Mouse (Mus musculus) naive thymus-derived CD4-positive, alpha-beta T cell, adult 2 months (primary cell): Measurements from ENCODE around the gene Prodh2.
"Not testable (repeated sequence)": the region's sequence is repeated elsewhere in the genome, so short reads cannot be mapped to it uniquely, and the experiment has no call there.

Experiments used
- DNase-seq: peaks from one replicate; pipeline ENCODE4 v3.0.0-alpha.2; 2011; ENCODE audit warnings: low read depth

Gene Prodh2

DNA sequence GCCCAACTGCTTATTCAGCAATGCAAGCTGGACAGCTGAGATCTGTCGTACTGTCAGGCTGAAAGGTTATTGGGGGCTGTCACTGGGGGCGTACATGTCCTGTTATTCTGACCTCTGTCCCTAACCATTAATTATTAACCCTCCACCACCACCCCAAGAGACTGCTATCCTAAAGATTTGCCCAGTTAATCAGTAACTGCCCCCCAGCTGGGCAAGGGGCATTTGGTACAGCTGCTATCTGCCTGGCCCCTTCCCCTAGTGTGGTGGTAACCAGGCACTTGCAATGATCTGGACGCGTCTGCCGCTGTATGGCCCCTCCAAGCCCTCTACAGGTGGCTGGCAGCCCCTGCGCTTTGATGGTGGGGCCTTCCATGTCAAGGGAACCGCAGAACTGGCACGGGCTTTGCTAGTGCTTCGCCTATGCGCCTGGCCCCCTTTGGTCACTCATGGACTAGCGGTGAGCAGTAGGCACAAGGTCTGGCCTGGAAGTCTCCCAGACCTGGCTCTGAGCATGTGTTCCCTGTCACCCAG is at the start of gene Prodh2:
TSS of gene Prodh2 (plus strand) at position 222 of the 531 bp plus-strand sequence.
- no peak for DNase-seq

- peak; percentile 52 for DNase-seq
Observed at GRCm38 (mm10) chr7:30443696-30444095, 49.7 kb upstream of the Prodh2 start.

DNA sequence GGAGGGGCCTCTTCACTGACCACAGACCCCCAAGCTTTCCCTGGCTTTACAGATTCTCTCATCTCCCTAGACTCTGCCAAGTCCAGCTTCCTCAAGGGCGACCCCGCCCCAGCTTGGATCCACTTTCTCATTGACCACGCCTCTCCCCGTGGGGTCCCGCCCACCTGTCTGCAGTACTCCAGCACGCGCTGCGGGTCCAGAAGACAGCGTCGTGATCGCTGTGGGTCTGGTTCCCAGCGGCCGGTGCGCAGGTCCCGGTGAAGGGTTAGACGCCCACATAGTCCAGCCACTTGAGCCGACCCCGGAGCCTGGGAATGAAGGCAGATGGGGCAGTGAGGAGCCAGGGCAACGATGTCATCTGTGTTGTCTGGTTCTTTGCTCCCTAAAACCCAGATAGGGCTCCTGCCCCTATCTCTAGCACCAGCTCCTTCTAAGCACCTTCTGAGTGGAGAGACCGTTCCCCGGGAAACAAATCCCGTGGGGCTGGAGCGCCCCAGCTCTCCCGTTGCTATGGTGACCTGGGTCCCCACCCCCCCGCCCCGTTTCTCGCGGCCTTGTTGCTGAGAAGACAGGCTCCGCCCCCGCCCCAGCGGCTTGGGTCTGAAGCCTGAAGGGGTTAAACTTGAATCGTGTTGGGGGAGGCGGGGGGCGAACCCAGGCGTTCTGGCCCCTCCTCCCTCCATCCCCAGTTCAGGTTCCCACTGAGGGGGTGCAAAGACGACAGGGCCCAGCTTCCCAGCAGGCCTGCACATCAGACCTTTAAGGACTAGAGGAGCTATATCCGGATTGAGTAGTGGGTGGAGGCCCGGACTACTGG is 49.1 kb upstream of the Prodh2 start:
- peak; percentile 62 for DNase-seq

- peak; percentile 71 for DNase-seq
Observed at GRCm38 (mm10) chr7:30444971-30445751, 48.3 kb upstream of the Prodh2 start, which contains the start of gene Aplp1. Aplp1 (minus strand) TSS chr7:30445535.

- no peak for DNase-seq
Observed at GRCm38 (mm10) chr7:30450241-30450640, 43.2 kb upstream of the Prodh2 start.

DNA sequence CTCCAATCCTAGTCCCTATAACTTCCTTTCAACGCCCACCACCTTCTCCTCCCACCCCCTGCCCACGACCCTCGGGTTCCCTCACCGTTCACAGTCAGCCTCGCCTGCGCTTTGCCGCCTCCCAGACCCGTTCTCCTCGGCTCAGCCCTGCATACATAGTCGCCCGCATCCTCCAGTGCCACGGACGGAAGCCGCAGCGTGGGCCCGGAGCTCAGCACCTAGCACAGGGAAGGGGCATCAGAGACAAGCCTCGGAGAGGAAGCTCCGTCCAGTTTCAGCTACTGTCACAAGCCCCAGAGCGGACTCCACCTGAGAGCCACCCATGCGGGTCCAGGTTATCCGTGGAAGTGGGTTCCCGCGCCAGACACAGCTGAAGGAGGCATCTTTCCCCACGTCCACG is 40.1 kb upstream of the Prodh2 start:
- peak; percentile 46 for DNase-seq

DNA sequence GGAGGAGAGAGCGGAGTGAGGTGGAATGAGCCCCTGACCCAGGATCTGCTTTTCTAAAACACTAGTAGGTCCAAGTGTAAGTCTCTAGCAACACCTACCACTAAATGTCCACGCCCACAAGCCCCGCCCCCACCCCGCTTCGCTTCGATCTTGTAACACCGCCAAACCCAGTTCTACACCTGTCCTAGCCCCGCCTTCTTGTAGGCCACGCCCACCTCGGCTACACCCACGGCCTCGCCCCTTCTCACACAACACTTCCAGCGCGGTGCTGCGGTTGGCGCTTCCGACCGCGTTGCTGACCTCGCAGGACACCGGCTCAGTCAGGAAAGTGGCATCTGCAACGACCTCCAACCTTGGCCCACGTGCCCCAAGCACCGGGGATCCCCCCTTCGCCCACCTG is 39.7 kb upstream of the Prodh2 start:
- DNase-seq, result peak; percentile 76

GRCm38 (mm10) chr7:30454259-30454658 is 39.2 kb upstream of the Prodh2 start:
- DNase-seq, result no peak

GRCm38 (mm10) chr7:30456487-30456886 is 36.9 kb upstream of the Prodh2 start:
- DNase-seq, result no peak

DNA sequence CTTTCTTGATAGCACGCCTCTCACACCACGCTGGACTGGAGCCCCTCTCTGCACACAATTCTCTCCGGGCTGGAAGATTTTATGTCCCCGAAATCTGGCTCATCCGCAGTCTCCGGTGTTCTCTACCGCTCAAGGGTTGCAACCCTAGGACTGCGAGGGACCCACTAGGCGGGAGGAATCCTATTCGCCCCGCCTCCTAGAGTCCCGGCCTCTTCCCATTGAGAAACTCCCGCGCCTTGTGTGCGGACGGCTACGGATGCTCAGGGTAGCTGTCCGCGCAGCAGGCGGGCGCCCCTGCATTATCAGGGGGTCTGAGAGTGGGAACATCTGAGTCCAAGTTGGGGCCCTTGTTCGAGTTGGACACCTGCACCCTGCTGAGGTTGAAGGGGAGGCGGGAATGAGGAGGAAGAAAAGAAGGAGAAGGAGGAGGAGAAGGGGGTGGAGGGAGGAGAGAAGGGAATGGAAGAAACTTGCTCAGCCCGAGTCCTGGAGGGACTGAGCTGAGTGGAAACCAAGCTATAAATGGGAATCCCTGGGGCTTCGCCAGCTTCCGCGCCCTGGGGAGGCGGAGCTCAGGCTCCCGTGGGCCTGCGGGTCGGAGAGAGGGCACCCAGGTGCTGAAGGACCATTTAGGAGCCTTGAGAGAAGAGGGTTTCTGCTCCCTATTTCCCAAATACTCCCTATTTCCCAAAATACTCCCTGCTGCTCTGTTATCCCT is 36.4 kb upstream of the Prodh2 start:
- no peak for DNase-seq

- DNase-seq, result no peak
Observed at GRCm38 (mm10) chr7:30457629-30458330, 35.6 kb upstream of the Prodh2 start, which contains the start of the genes Kirrel2 and Nphs1. Kirrel2 (minus strand) TSS chr7:30457690. Nphs1 (plus strand) TSS chr7:30458315.

- no peak for DNase-seq
Observed at GRCm38 (mm10) chr7:30459484-30459883, 33.9 kb upstream of the Prodh2 start.

- DNase-seq, result no peak
Observed at GRCm38 (mm10) chr7:30463568-30463967, 29.9 kb upstream of the Prodh2 start.

GRCm38 (mm10) chr7:30463996-30464395 is 29.4 kb upstream of the Prodh2 start:
- no peak for DNase-seq

GRCm38 (mm10) chr7:30464816-30465300 is 28.6 kb upstream of the Prodh2 start:
- no peak for DNase-seq

- peak; percentile 63 for DNase-seq
Observed at GRCm38 (mm10) chr7:30472411-30472810, 21.0 kb upstream of the Prodh2 start.

- DNase-seq, result no peak
Observed at GRCm38 (mm10) chr7:30474999-30475398, 18.4 kb upstream of the Prodh2 start.

- not testable (repeated sequence) for DNase-seq
Observed at GRCm38 (mm10) chr7:30476136-30476535, 17.3 kb upstream of the Prodh2 start.

GRCm38 (mm10) chr7:30477415-30478381 is 15.7 kb upstream of the Prodh2 start:
- no peak for DNase-seq

- no peak for DNase-seq
Observed at GRCm38 (mm10) chr7:30484250-30484649, 9.2 kb upstream of the Prodh2 start.
